Mouse (Mus musculus) hindbrain, postnatal 0 days (tissue): ENCODE measurements around the gene Srsf9. TPM values are rescaled to one million over a fixed set of nuclear protein-coding genes. Genes with fewer than 3 reads are reported as not detected.

ENCODE experiments used
- ATAC-seq: fragments of 200-750 bp; cut with Nextera tagmentation; 2 replicates; pipeline ENCODE4 v1.8.0; 2017; ENCODE audit warnings: mild to moderate bottlenecking, moderate TSS enrichment, moderate library complexity
- DNase-seq: peaks from one replicate; pipeline ENCODE4 v3.0.0-alpha.2; 2015; ENCODE audit warnings: low spot score
- H3K27ac ChIP-seq: fragments of 300-500 bp; sonication (generic); 2 replicates; pipeline ENCODE4 v1.5.1; 2014; ENCODE audit warnings: mild to moderate bottlenecking
- H3K27me3 ChIP-seq: fragments of 300-500 bp; sonication (generic); 2 replicates; pipeline ENCODE4 v1.6.1; 2014; ENCODE audit warnings: low read length, mixed read lengths; ENCODE audit not compliant: insufficient read depth
- H3K36me3 ChIP-seq: fragments of 300-500 bp; sonication (generic); 2 replicates; pipeline ENCODE4 v1.6.1; 2014; ENCODE audit warnings: low read length, mixed read lengths; ENCODE audit not compliant: insufficient read depth
- H3K4me1 ChIP-seq: fragments of 300-500 bp; sonication (generic); 2 replicates; pipeline ENCODE4 v1.6.1; 2014; ENCODE audit warnings: antibody characterized with exemption, low read length, mixed read lengths; ENCODE audit not compliant: insufficient read depth
- H3K4me2 ChIP-seq: fragments of 300-500 bp; sonication (generic); 2 replicates; pipeline ENCODE4 v1.6.1; 2014; ENCODE audit warnings: low read depth, mild to moderate bottlenecking, low read length, moderate library complexity, mixed read lengths
- H3K4me3 ChIP-seq: fragments of 300-500 bp; sonication (generic); 2 replicates; pipeline ENCODE4 v1.5.1; 2014; ENCODE audit warnings: low read length
- H3K9ac ChIP-seq: fragments of 300-500 bp; sonication (generic); replicated peaks from 2 replicates; pipeline ENCODE4 v1.6.1; 2014; ENCODE audit warnings: mild to moderate bottlenecking, low read length, moderate library complexity, mixed read lengths
- H3K9me3 ChIP-seq: fragments of 300-500 bp; sonication (generic); 2 replicates; pipeline ENCODE4 v1.6.1; 2016; ENCODE audit warnings: low read length, mixed read lengths
- CTCF ChIP-seq: IDR thresholded peaks from 2 replicates; pipeline ENCODE4 v1.5.1; 2016; ENCODE audit warnings: antibody characterized with exemption, control low read depth, low read depth
- WGBS: fragments of 180-500 bp; shearing (Covaris S2); extraction: QIAGEN DNeasy Blood & Tissue Kit; methylation state at CpG from one replicate; pipeline ENCODE4 v1.1.7; 2014; 5-methylcytosine and 5-hydroxymethylcytosine counted together
- polyA plus RNA-seq: library from polyadenylated mRNA; unstranded; fragments of >200 nt; fragmentation: Nextera tagmentation; extraction: Ambion mirVana; gene quantifications from 2 replicates; pipeline ENCODE4 v1.2.1, GENCODE M21; 2015
- total RNA-seq: library from RNA; depleted of rRNA; stranded (reverse); fragments of >200 nt; gene quantifications from 2 replicates; pipeline ENCODE4 v1.2.3, GENCODE M21; 2014

The Srsf9 gene
- total and polyA plus RNA-seq, 2 experiments from 2014 or later = 47.5 to 119 TPM

DNA sequence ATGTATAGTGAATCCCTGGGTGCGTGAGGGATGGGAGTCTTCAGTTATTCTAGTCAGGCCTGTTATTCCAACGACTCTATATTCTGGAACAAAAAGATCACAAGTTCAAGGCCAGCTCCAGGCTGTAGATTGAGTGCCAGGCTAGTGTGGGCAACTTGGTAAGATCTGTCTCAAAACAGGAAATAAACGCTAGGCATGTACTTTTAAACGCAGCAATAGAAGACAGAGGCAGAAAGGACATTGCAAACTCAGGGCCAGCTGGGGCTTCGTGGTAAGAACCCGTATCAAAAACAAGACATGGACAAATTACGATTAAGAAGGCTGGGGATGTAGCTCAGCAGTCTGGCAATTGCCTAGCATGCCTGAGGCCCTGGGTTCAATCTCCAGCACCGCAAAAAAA, 32.5 kb downstream of the Srsf9 start:
- Histone ChIP-seq H3K4me1 (no peaks in the 10 kb centered on the region), H3K27ac (no peak overlapping the region), H3K27me3 (no peaks in the 10 kb centered on the region), H3K9ac (no peak overlapping the region), H3K4me2 (no peak overlapping the region), H3K9me3 (no peaks in the 10 kb centered on the region), H3K4me3 (no peak overlapping the region), H3K36me3 (no peaks in the 10 kb centered on the region)
- DNase-seq (no peak), ATAC-seq (no peak)
- no peak for TF ChIP-seq CTCF
- 85% methylated on average over 8 of the region's 8 CpGs for WGBS

DNA sequence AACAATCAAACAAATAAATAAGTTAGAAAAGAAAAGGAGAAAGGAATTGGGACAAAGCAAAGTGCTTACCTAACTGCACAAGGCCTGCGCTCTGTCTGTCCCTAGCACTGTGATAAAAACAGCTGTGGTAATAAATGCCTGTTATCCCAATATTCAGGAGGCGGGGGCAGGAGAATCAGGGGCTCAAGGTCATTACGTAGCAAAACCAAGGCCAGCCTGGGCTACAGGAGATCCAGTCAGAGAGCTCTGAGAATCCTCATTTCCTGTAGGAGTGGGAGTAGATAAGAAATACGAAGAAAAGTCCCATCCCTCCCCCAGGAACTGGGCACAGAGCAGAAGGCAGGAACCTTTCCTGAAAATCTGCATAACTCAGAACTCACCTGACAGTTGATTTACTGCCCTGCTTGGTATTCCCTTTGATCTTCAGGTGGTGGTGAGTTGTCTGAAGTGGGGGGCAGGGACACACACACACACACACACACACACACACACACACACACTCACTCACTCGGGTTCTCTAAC, 32.9 kb downstream of the Srsf9 start:
- H3K4me2 ChIP-seq = no peak overlapping the region
- WGBS = 70% methylated on average over 5 of the region's 5 CpGs
- no peak overlapping the region for H3K4me3 ChIP-seq
- no peak overlapping the region for H3K27ac ChIP-seq
- no peaks in the 10 kb centered on the region for H3K4me1 ChIP-seq
- no peaks in the 10 kb centered on the region for H3K27me3 ChIP-seq
- no peak for TF ChIP-seq CTCF
- H3K9ac ChIP-seq = no peak overlapping the region
- H3K36me3 ChIP-seq = no peaks in the 10 kb centered on the region
- DNase-seq (no peak), ATAC-seq (no peak)
- H3K9me3 ChIP-seq = no peaks in the 10 kb centered on the region

DNA sequence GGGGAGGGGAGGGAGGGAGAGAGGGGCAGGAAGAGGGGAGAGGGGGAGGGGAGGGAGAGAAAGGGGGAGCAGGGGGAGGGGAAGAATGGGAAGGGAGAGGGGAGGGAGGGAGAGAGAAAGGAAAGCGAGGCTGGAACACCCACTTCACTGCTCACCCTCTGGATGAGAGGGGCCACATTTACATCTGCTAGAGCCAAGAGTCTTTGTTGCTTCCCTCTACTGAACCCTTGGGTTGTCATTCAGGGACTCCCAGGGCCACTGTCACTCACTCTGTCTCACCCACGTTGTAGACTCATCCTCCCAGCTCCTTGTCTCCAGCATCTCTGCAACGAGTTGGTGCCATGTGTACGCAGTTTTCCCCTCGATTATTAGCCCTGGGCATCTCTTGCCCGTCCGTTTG, 35.2 kb downstream of the Srsf9 start:
- no peak overlapping the region for H3K27ac ChIP-seq
- no peaks in the 10 kb centered on the region for H3K36me3 ChIP-seq
- H3K4me1 ChIP-seq = no peaks in the 10 kb centered on the region
- H3K4me3 ChIP-seq = no peak overlapping the region
- H3K9ac ChIP-seq = no peak overlapping the region
- no peaks in the 10 kb centered on the region for H3K9me3 ChIP-seq
- ATAC-seq = no peak
- no peak for DNase-seq
- H3K27me3 ChIP-seq = no peaks in the 10 kb centered on the region
- WGBS = 22% methylated on average over 6 of the region's 7 CpGs
- no peak overlapping the region for H3K4me2 ChIP-seq
- no peak for TF ChIP-seq CTCF

DNA sequence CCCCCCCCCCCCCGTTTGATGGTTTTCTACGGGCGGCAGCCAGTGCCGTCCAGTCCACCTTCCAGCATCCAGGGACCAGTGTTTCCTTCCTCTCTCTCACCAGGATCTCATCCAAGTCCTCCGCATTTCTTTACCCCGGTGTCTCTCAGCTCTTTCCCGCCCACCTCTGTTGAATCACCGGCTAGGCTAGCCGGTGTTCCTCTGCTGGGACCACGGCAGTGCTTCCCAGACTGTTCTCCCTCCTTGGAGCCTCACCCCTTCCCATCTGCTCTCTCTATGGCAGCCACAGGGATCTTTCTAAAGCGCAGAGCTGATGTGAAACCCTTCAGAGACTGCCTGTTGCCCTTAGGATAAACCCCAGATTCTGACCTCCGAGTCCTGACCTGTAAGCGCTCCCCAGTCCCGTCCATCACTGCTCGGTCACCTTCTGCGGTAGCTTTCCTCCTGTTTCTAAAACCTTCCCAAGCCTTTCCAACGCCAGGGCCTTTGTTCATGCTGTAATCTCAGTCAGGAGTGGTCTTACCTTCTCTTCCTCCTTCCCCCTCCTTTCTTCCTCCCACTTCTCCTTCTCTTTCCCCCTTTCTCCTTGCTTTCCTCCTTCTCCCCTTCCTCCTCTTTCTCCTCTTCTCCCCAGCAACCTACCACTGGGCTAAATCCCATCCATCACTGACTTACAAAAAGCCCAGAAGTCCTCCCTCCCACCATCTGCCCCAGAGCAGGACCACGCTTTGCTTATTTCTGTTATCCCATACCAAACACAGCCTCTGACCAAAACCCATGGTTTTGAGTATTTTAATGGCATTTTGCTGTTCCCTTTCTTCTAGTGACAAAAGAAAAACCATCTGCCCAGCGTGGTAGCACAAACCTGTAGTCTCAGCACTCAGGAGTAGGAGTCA, 36.1 kb downstream of the Srsf9 start:
- no peak for TF ChIP-seq CTCF
- no peaks in the 10 kb centered on the region for H3K36me3 ChIP-seq
- no peak overlapping the region for H3K27ac ChIP-seq
- no peak overlapping the region for H3K9ac ChIP-seq
- H3K27me3 ChIP-seq = no peaks in the 10 kb centered on the region
- no peak overlapping the region for H3K4me2 ChIP-seq
- no peaks in the 10 kb centered on the region for H3K9me3 ChIP-seq
- H3K4me3 ChIP-seq = no peak overlapping the region
- WGBS = 20% methylated on average over 19 of the region's 19 CpGs
- H3K4me1 ChIP-seq = no peaks in the 10 kb centered on the region
- ATAC-seq = no peak
- no peak for DNase-seq

DNA sequence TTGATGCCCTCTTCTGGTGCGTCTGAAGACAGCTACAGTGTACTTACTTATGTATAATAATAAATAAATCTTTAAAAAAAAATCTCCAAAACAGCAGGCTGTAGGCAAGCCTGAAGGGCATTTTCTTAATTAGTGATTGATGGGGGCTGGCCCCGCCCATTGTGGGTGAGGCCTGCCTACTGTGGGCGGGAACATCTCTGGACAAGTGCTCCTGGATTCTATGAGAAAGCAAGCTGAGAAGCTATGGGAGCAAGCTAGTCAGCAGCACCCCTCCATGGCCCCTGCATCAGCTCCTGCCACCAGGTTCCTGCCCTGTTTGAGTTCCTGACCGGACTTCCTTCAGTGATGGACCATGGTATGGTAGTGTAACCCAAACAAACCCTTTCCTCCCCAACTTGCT, 37.8 kb downstream of the Srsf9 start:
- no peak for DNase-seq
- Histone ChIP-seq H3K9me3 (no peaks in the 10 kb centered on the region), H3K4me2 (no peak overlapping the region), H3K4me1 (no peaks in the 10 kb centered on the region), H3K9ac (no peak overlapping the region), H3K36me3 (no peaks in the 10 kb centered on the region), H3K4me3 (no peak overlapping the region), H3K27ac (no peak overlapping the region), H3K27me3 (no peaks in the 10 kb centered on the region)
- 86% methylated on average over 4 of the region's 4 CpGs for WGBS
- no peak for ATAC-seq
- TF ChIP-seq CTCF = no peak

DNA sequence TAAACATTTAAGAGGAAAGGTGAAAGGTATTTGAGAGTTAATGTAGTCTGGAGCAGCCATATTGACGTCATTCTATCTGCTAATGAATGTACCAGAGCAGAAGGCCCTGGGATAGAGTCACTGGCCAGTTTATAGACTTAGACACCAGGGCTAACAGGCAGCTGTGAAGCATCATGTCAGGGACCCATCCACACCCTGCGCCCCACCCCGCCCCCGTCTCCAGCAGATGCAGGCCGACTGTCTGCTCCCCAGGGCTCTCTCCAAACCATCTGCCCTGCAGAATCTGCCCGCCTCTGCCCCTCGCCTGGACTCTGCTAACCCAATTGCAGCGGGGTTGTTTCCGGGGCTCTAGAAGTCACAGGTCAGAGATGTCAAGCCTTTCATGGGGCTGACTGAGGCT, 44.8 kb downstream of the Srsf9 start:
- Histone ChIP-seq H3K4me3 (no peak overlapping the region), H3K4me1 (no peaks in the 10 kb centered on the region), H3K27me3 (no peaks in the 10 kb centered on the region), H3K9me3 (no peaks in the 10 kb centered on the region), H3K27ac (no peak overlapping the region), H3K4me2 (no peak overlapping the region), H3K36me3 (no peaks in the 10 kb centered on the region), H3K9ac (no peak overlapping the region)
- ATAC-seq (no peak), DNase-seq (no peak)
- TF ChIP-seq CTCF = no peak
- WGBS = 26% methylated on average over 9 of the region's 9 CpGs
